Mouse (Mus musculus): ENCODE results near the gene Fastkd5. TPM values are rescaled to one million over a fixed set of nuclear protein-coding genes. Genes with fewer than 3 reads are reported as not detected.
A peak's percentile ranks its signal among the peaks of the same experiment; 100 is the strongest.

Fastkd5 gene
- polyA plus RNA-seq (2015; fragmentation: Nextera tagmentation; extraction: Ambion mirVana): 10.9 and 11.2 TPM in 2 replicates

DNA sequence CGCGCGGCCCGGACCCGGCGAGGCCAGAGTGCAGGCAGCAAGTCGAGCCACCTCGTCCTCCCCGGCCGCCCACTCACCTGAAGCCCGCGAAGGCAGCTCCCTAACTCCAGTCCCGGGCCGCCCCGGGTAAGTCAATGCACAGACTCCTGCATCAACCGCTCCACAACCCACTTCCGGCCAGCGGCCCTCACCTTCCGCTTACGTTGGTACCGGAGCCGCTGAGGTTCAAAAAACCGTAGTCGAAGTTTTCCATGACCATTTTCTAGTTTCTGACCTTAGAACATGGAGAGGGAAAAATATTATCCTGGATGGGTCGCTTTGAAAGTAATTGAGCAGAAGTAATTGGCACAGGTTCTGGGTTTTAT, at the start of gene Fastkd5, which contains the start of gene Ubox5:
Gene Fastkd5 (minus strand): TSS at position 189 of the 365 bp plus-strand sequence.
Gene Ubox5 (minus strand): TSS at position 200 of the 365 bp plus-strand sequence.
- Histone ChIP-seq H3K27me3 (replicated peaks) (peaks cover 14% of the 10 kb centered on the region), H3K4me3 (peak within 1 kb of the TSS; percentile 96), H3K9me3 (no peaks in the 10 kb centered on the region), H3K9ac (peak within 1 kb of the TSS; percentile 82), H3K36me3 (replicated peaks) (peaks cover 6% of the 10 kb centered on the region; the same call in 1 of the 2 replicates), H3K4me2 (peak within 1 kb of the TSS; percentile 92), H3K27ac (peak within 1 kb of the TSS; percentile 69), H3K4me1 (peaks cover 25% of the 10 kb centered on the region)
- peak; percentile 91 for ATAC-seq (replicated peaks)
- WGBS: under 1% methylated on average over 25 of the region's 25 CpGs

DNA sequence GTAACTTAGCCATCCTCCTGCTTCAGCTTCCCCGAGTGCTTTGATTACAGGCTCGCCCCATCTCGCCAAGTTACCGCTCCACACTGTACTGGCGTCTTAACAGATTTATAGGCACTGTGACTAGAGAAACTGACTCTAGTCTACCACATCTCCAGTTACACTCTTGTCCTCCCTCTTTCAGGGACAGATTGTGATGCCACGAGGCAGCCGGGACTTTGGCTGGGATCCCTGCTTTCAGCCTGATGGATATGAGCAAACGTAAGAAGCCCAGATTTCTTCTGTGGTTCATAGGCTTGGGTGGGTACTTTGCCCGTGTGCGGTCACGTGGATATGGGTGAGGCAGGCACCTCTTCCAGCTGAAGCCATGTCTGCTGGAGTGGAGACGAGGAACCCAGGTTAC, 49.3 kb upstream of the Fastkd5 start:
- Histone ChIP-seq H3K4me3 (no peak overlapping the region), H3K9ac (no peak overlapping the region), H3K36me3 (replicated peaks) (peaks cover 70% of the 10 kb centered on the region), H3K27me3 (replicated peaks) (no peaks in the 10 kb centered on the region), H3K4me1 (no peaks in the 10 kb centered on the region), H3K27ac (no peak overlapping the region), H3K9me3 (no peaks in the 10 kb centered on the region), H3K4me2 (no peak overlapping the region)
- WGBS: 96% methylated on average over 12 of the region's 12 CpGs
- ATAC-seq (replicated peaks): no peak

DNA sequence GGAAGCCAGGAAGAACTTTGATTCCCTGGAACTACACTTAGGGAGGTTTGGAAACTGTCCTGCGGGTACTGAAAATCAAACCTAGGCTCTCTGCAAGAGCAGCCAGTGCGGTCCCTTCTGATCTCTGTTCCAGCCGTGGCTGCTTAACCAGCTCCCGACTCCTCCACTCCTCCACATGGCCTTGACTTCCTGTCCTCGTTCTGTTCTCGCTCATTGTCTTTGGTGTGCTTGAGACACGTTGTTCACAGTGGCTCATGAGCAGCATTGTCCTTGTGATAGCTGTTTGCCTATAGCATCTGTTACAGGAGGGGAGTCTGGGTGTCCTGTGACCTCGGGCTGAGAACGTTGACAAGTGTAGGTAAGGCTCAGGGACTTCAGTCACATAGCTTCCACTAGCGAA, 47.4 kb upstream of the Fastkd5 start:
- Histone ChIP-seq H3K9me3 (no peaks in the 10 kb centered on the region), H3K4me2 (no peak overlapping the region), H3K4me3 (no peak overlapping the region), H3K27me3 (replicated peaks) (no peaks in the 10 kb centered on the region), H3K36me3 (replicated peaks) (peaks cover 84% of the 10 kb centered on the region), H3K27ac (no peak overlapping the region), H3K9ac (no peak overlapping the region), H3K4me1 (no peaks in the 10 kb centered on the region)
- WGBS: 91% methylated on average over 10 of the region's 10 CpGs
- no peak for ATAC-seq (replicated peaks)

DNA sequence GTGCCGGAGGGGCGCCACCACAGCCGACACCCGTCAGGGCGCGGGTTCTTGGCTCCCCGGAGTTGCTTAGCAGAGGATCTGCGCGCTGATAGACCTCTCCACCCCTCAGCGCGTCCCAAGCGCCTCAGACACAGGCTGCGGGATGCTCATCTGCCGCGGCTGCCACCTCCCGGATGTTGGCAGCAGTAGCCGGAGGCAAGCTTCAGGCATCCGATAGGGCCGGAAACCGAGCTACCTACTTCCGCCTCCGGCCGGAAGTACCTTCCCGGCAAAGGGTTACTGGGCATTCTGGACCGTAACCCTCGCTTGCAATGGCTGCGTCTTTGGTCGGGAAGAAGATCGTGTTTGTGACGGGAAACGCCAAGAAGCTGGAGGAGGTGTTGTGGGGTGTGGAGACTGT, 37.7 kb upstream of the Fastkd5 start, which contains the start of gene Itpa:
Gene Itpa (plus strand): TSS at position 52 of the 400 bp plus-strand sequence.
- peak within 1 kb of the TSS; percentile 69 for H3K4me2 ChIP-seq
- H3K4me3 ChIP-seq: peak within 1 kb of the TSS; percentile 62
- H3K27ac ChIP-seq: peak within 1 kb of the TSS; percentile 87
- H3K36me3 ChIP-seq (replicated peaks): peaks cover 12% of the 10 kb centered on the region; the same call in 1 of the 2 replicates
- peaks cover 34% of the 10 kb centered on the region for H3K4me1 ChIP-seq
- H3K9me3 ChIP-seq: no peaks in the 10 kb centered on the region
- WGBS: 2% methylated on average over 31 of the region's 31 CpGs
- no peaks in the 10 kb centered on the region for H3K27me3 ChIP-seq (replicated peaks)
- peak; percentile 71 for ATAC-seq (replicated peaks)
- peak within 1 kb of the TSS; percentile 65 for H3K9ac ChIP-seq

DNA sequence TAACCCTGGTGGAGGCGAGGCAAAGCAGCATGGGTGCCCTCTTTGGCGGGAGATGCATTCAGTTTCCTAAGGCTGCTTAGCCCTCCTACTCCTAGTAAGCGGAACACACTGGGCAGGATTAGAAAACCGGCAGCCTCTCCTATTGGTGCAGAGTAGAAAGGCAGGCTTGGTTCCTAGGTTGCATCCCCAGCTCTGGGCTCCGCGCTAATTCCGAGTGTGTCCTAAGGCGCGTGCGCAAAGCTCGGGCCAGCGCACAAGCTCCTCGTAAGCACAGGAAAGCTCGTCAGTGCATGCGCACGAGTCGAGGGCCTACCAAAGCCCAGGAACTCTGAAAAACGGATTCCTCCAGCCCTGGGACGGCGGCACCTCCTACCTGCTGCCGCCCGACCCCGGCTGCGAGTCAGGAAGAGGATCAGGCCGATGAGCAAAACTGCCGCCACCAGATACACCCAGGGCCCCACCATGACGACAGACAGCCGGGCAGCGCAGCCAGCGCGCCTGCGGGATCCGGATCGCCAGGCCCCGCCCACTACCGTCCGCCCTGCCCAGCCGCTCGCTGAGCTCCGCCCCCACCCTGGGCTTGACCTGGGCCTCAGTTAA, 34.4 kb upstream of the Fastkd5 start, which contains the start of gene Ddrgk1:
Gene Ddrgk1 (minus strand): TSS at position 558 of the 600 bp plus-strand sequence.
- WGBS: under 1% methylated on average over 40 of the region's 40 CpGs
- H3K4me1 ChIP-seq: peaks cover 30% of the 10 kb centered on the region
- peak within 1 kb of the TSS; percentile 55 for H3K4me3 ChIP-seq

DNA sequence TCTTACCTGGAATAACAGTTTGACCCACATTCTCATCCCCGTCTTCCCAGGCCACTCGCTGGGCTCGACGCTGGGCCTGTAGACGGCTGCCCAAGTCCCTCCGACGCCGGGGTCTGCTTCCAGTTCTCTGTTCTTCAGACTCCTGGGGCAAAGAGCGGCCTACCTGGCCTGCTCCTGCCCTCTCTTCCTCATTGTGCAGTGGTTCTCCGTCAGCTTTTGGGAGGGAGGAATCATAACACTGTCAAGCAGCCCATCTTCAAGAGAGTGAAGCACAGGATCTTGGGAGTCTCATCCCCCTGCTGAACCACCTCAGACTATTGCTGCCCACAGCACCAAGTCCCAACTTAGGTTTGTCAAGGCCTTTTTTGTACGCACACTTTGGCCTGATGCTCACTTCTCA, 33.5 kb upstream of the Fastkd5 start:
- no peaks in the 10 kb centered on the region for H3K27me3 ChIP-seq (replicated peaks)
- WGBS: 88% methylated on average over 11 of the region's 11 CpGs
- peak overlapping the region; percentile 59 for H3K4me2 ChIP-seq
- H3K4me1 ChIP-seq: peaks cover 21% of the 10 kb centered on the region
- H3K4me3 ChIP-seq: peak overlapping the region; percentile 55
- peaks cover 3% of the 10 kb centered on the region; the same call in 1 of the 2 replicates for H3K36me3 ChIP-seq (replicated peaks)
- H3K27ac ChIP-seq: peak overlapping the region; percentile 98
- peak overlapping the region; percentile 80; the same call in 1 of the 2 replicates for H3K9ac ChIP-seq
- no peak for ATAC-seq (replicated peaks)
- H3K9me3 ChIP-seq: no peaks in the 10 kb centered on the region

More for the DNA sequence above, 34.4 kb upstream of the Fastkd5 start, which contains the start of gene Ddrgk1:
- Histone ChIP-seq H3K36me3 (replicated peaks) (no peaks in the 10 kb centered on the region), H3K9me3 (no peaks in the 10 kb centered on the region), H3K27ac (peak within 1 kb of the TSS; percentile 98), H3K27me3 (replicated peaks) (no peaks in the 10 kb centered on the region), H3K9ac (peak within 1 kb of the TSS; percentile 80), H3K4me2 (peak within 1 kb of the TSS; percentile 59)
- peak; percentile 97 for ATAC-seq (replicated peaks)

DNA sequence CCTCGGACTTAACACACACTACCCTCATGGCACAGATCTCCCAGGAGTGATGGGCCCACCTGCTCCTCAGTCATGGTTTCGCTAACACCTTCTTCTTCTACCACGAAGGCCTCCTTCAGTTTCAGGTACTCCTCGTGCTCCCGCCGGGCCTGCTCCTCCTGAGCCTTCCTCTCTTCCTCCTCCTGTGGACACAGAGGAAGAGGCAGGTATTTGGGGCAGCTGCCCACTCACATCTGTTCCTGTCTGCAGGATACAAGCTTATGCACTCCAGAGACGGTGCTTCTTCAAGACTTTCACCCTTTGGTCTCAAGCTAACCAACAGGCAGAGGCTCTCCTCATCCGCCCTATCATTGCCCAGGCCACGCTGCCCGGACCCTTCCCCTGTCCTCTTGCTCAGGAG, 28.7 kb upstream of the Fastkd5 start:
- Histone ChIP-seq H3K4me2 (no peak overlapping the region), H3K4me1 (peaks cover 12% of the 10 kb centered on the region), H3K27ac (no peak overlapping the region), H3K4me3 (no peak overlapping the region), H3K27me3 (replicated peaks) (no peaks in the 10 kb centered on the region), H3K9ac (no peak overlapping the region), H3K36me3 (replicated peaks) (peaks cover 31% of the 10 kb centered on the region), H3K9me3 (no peaks in the 10 kb centered on the region)
- 97% methylated on average over 10 of the region's 10 CpGs for WGBS
- ATAC-seq (replicated peaks): no peak

DNA sequence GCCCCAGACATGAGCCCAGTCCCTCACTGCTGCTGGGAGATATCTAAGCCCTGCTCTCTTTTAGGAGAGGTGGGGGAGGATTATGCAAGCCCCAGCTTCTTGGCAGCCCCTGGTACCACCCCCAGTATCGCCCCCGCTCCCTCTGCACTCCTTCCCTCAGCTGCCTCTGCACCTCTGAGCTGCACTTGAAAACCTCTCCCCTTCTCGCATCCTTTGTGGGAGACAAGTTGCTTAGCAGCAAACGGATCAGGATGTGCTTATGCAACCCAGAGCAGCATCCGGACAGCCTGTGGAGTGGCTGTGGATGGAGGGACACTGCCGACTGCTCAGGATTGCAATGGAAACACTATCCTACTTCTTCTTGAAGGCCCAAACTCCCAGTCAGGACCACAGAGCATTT, 27.7 kb upstream of the Fastkd5 start:
- H3K4me1 ChIP-seq: peaks cover 2% of the 10 kb centered on the region
- H3K9me3 ChIP-seq: no peaks in the 10 kb centered on the region
- peaks cover 36% of the 10 kb centered on the region for H3K36me3 ChIP-seq (replicated peaks)
- H3K9ac ChIP-seq: no peak overlapping the region
- no peak overlapping the region for H3K4me3 ChIP-seq
- no peak for ATAC-seq (replicated peaks)
- no peak overlapping the region for H3K27ac ChIP-seq
- H3K4me2 ChIP-seq: no peak overlapping the region
- no peaks in the 10 kb centered on the region for H3K27me3 ChIP-seq (replicated peaks)
- WGBS: 86% methylated on average over 6 of the region's 6 CpGs

DNA sequence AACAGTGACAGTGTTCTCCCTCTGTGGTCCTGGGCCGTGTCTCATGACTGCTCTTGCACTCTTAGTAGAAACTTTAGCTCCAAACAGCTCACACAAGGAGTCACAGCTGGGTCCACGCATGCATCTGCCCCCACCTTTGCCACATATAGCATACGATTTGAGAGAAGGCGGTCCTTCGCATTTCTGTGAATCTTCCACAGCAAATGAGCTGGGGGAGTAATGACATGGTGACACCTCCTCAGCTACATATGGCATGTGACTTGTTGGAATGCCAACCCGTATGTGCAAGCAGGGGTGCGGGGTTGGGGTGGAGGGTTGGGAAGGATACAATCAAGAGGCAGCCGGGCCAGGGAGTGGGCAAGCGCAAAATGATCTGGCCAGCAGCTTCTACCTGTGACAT, 26.7 kb upstream of the Fastkd5 start:
- H3K9ac ChIP-seq: no peak overlapping the region
- WGBS: 93% methylated on average over 9 of the region's 9 CpGs

DNA sequence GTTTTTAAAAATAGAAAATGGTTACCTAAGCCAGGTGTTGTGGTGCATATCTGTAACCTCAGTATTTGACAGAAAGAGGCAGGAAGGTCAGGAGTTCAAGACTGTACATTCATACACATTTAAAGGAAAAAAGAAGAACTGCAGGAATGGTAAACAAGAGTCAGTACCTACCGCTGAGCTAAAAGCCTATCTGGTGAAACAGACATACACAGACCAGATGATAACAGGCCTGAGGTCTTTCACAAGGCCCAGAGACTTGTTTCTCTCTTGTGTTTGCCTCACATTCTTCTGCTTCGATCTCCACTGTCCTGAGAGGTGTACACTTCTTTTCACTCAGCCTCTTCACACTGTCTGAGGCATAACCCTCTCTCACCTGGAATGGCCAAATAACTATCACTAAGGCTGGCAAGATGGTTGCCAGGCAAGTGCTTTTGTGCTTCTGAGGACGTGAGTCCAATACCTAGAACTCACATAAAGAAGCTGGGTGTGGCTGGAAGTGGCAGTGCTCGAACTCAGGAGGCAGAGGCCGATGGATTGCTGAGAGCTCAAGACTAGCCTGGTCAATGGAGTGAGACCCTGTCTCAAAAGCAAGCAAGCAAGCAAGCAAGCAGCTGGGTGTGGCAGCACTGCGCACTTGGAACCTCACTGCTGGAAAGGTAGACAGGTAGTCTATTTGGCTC, 26.0 kb upstream of the Fastkd5 start:
- Histone ChIP-seq H3K4me2 (no peak overlapping the region), H3K27me3 (replicated peaks) (no peaks in the 10 kb centered on the region), H3K4me3 (no peak overlapping the region), H3K36me3 (replicated peaks) (peaks cover 41% of the 10 kb centered on the region), H3K9me3 (no peaks in the 10 kb centered on the region), H3K27ac (no peak overlapping the region), H3K4me1 (no peaks in the 10 kb centered on the region), H3K9ac (no peak overlapping the region)
- no peak for ATAC-seq (replicated peaks)
- WGBS: 94% methylated on average over 6 of the region's 6 CpGs

More for the DNA sequence above, 26.7 kb upstream of the Fastkd5 start:
- Histone ChIP-seq H3K27me3 (replicated peaks) (no peaks in the 10 kb centered on the region), H3K4me2 (no peak overlapping the region), H3K36me3 (replicated peaks) (peaks cover 38% of the 10 kb centered on the region), H3K9me3 (no peaks in the 10 kb centered on the region), H3K4me3 (no peak overlapping the region), H3K27ac (no peak overlapping the region), H3K4me1 (no peaks in the 10 kb centered on the region)
- no peak for ATAC-seq (replicated peaks)

DNA sequence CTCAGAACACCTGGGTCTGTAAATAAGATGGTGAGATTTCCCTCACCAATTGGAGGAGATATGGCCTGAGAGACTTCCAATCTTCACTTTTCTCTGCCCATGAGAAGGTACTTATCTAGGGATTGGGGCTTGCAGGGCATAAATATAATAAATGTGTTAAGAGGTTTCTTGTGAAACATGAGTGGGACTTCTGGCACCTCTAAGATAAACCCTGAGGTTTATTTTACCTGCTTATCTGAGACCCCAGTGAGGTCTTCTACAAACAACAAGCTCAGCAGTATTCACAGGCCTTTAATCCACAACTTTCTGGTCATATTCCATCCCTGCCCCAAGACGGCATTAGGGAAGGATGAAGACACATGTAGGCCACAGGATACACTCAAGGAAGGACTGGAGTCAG, 23.9 kb upstream of the Fastkd5 start:
- Histone ChIP-seq H3K9ac (no peak overlapping the region), H3K4me1 (no peaks in the 10 kb centered on the region), H3K27me3 (replicated peaks) (no peaks in the 10 kb centered on the region), H3K4me2 (no peak overlapping the region), H3K9me3 (no peaks in the 10 kb centered on the region), H3K36me3 (replicated peaks) (peaks cover 45% of the 10 kb centered on the region), H3K27ac (no peak overlapping the region), H3K4me3 (no peak overlapping the region)
- WGBS: 84% methylated on average over 1 of the region's 1 CpGs
- no peak for ATAC-seq (replicated peaks)

DNA sequence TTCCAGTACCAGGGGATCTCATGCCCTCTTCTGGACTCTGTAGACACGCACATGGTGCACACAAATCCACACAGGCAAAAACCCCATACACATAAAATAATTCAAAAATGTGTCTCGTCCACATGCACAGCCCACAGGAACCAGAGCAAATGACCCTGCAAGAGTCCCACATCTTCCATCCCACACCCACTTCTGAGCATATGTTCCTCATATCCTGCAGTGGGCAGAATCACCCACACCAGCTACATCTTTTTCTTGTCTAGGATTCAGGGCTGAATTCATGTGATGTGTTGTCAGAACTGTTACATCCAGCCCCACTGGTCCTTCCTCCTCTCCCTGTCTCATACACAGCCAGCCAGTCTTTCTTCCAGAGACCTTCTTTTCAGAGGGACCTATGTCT, 23.5 kb upstream of the Fastkd5 start:
- WGBS: 94% methylated on average over 2 of the region's 2 CpGs
- peaks cover 41% of the 10 kb centered on the region for H3K36me3 ChIP-seq (replicated peaks)
- no peak overlapping the region for H3K9ac ChIP-seq
- no peaks in the 10 kb centered on the region for H3K9me3 ChIP-seq
- no peak overlapping the region for H3K4me3 ChIP-seq
- H3K4me2 ChIP-seq: no peak overlapping the region
- H3K27me3 ChIP-seq (replicated peaks): no peaks in the 10 kb centered on the region
- H3K4me1 ChIP-seq: no peaks in the 10 kb centered on the region
- H3K27ac ChIP-seq: no peak overlapping the region
- ATAC-seq (replicated peaks): no peak
